Mouse (Mus musculus): ENCODE measurements around the gene C1galt1c1. TPM values are rescaled to one million over a fixed set of nuclear protein-coding genes. Genes with fewer than 3 reads are reported as not detected.

The C1galt1c1 gene
- 22.4 TPM for polyA plus RNA-seq (2017; shearing (Covaris generic))

GRCm38 (mm10) chrX:38634801-38635637 is at the start of gene C1galt1c1:
TSS of gene C1galt1c1 (minus strand) at chrX:38635087.

GRCm38 (mm10) chrX:38600177-38600994 is 34.5 kb downstream of the C1galt1c1 start, which contains the start of gene Mcts1:
TSS of gene Mcts1 (plus strand) at chrX:38600578.

Other genes starting within 250 kb of the C1galt1c1 start
- gene Lamp2, start 178.6 kb downstream of the C1galt1c1 start, polyA plus RNA-seq (2017; shearing (Covaris generic)), result 28.4 TPM
- gene Cul4b, start 58.9 kb downstream of the C1galt1c1 start, polyA plus RNA-seq (2017; shearing (Covaris generic)), result 34.7 TPM
- gene Mcts1, start 34.5 kb downstream of the C1galt1c1 start, polyA plus RNA-seq (2017; shearing (Covaris generic)), result 101 TPM
- not detected for gene 6030498E09Rik, start 137.6 kb upstream of the C1galt1c1 start, polyA plus RNA-seq (2017; shearing (Covaris generic))